Mouse (Mus musculus) limb, embryonic 13.5 days (tissue): Measurements from ENCODE around the gene Glis1. TPM values are rescaled to one million over a fixed set of nuclear protein-coding genes. Genes with fewer than 3 reads are reported as not detected.

Experiments used
- ATAC-seq: fragments of 200-750 bp; cut with Nextera tagmentation; 2 replicates; pipeline ENCODE4 v1.8.0; 2017; ENCODE audit warnings: low read depth, moderate number of reproducible peaks, moderate TSS enrichment; ENCODE audit not compliant: low FRiP score
- H3K27ac ChIP-seq: fragments of 300-500 bp; sonication (generic); 2 replicates; pipeline ENCODE4 v1.5.1; 2015; ENCODE audit warnings: inconsistent platforms, mild to moderate bottlenecking, moderate library complexity
- H3K27me3 ChIP-seq: fragments of 300-500 bp; sonication (generic); 2 replicates; pipeline ENCODE4 v1.6.1; 2015; ENCODE audit warnings: mild to moderate bottlenecking, inconsistent platforms
- H3K36me3 ChIP-seq: fragments of 300-500 bp; sonication (generic); 2 replicates; pipeline ENCODE4 v1.6.1; 2015; ENCODE audit warnings: inconsistent platforms, mild to moderate bottlenecking, moderate library complexity
- H3K4me1 ChIP-seq: fragments of 300-500 bp; sonication (generic); 2 replicates; pipeline ENCODE4 v1.6.1; 2015; ENCODE audit warnings: inconsistent platforms
- H3K4me2 ChIP-seq: fragments of 300-500 bp; sonication (generic); replicated peaks from 2 replicates; pipeline ENCODE4 v1.6.1; 2015; ENCODE audit warnings: inconsistent platforms, mild to moderate bottlenecking, moderate library complexity
- H3K4me3 ChIP-seq: fragments of 300-500 bp; sonication (generic); 2 replicates; pipeline ENCODE4 v1.5.1; 2015; ENCODE audit warnings: moderate library complexity, mild to moderate bottlenecking, inconsistent platforms
- H3K9ac ChIP-seq: fragments of 300-500 bp; sonication (generic); 2 replicates; pipeline ENCODE4 v1.6.1; 2015; ENCODE audit warnings: mild to moderate bottlenecking, inconsistent platforms
- H3K9me3 ChIP-seq: fragments of 300-500 bp; sonication (generic); 2 replicates; pipeline ENCODE4 v1.6.1; 2016; ENCODE audit warnings: inconsistent platforms
- WGBS: fragments of 180-500 bp; shearing (Covaris S2); methylation state at CpG from one replicate; pipeline ENCODE4 v1.1.7; 2015; 5-methylcytosine and 5-hydroxymethylcytosine counted together
- polyA plus RNA-seq: library from polyadenylated mRNA; unstranded; fragments of >200 nt; fragmentation: Nextera tagmentation; extraction: Ambion mirVana; gene quantifications from 2 replicates; pipeline ENCODE4 v1.2.1, GENCODE M21; 2015

The Glis1 gene
- polyA plus RNA-seq, 1 experiment from 2014 or later, result 10.9 TPM

GRCm38 (mm10) chr4:107433998-107434355, 414 bp upstream of the Glis1 start:
- WGBS, result 7% methylated on average over 15 of the region's 15 CpGs
- peak overlapping the region; percentile 94 for H3K4me2 ChIP-seq
- no peaks in the 10 kb centered on the region for H3K9me3 ChIP-seq
- H3K9ac ChIP-seq, result peak overlapping the region; percentile 74
- ATAC-seq, result no peak
- no peak overlapping the region for H3K27ac ChIP-seq
- H3K4me1 ChIP-seq, result peaks cover 36% of the 10 kb centered on the region
- H3K27me3 ChIP-seq, result peaks cover 69% of the 10 kb centered on the region
- H3K4me3 ChIP-seq, result peak overlapping the region; percentile 66
- H3K36me3 ChIP-seq, result no peaks in the 10 kb centered on the region

DNA sequence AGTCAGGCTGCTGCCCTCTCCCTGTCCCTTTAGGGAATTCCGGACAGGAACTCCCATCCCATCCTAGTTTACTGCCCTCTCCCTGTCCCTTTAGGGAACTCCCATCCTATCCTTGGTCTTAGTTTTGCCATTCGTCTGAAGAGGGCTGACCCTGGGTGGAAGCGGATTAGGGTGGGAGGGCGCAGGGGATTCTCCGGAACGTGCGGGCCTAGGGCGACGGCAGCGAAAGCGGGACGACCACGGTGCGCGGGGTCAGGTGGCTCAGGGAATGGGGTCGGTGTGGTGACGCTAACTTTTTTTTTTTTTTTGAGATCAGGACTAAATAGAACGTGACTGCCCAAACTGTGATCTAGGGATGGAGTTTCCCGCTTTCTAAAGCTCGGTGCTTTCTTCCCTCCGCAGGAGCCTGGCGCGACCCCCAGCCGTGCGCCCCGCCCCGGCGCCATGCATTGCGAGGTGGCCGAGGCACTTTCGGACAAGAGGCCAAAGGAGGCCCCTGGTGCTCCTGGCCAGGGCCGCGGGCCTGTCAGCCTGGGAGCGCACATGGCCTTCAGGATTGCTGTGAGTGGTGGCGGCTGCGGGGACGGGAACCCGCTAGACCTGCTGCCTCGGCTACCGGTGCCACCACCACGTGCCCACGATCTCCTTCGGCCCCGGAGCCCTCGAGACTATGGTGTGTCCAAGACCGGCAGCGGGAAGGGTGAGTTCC, 1.0 kb downstream of the Glis1 start:
- H3K27ac ChIP-seq, result no peak overlapping the region
- H3K4me2 ChIP-seq, result peak overlapping the region; percentile 94
- ATAC-seq, result no peak; the same call in 1 of the 2 replicates
- 3% methylated on average over 47 of the region's 47 CpGs for WGBS
- no peaks in the 10 kb centered on the region for H3K36me3 ChIP-seq
- no peaks in the 10 kb centered on the region for H3K9me3 ChIP-seq
- H3K9ac ChIP-seq, result peak overlapping the region; percentile 74
- H3K4me1 ChIP-seq, result peaks cover 50% of the 10 kb centered on the region
- H3K27me3 ChIP-seq, result peaks cover 74% of the 10 kb centered on the region
- H3K4me3 ChIP-seq, result peak overlapping the region; percentile 66

- Histone ChIP-seq H3K9me3 (no peaks in the 10 kb centered on the region), H3K27me3 (peaks cover 85% of the 10 kb centered on the region), H3K4me3 (peak overlapping the region; percentile 8), H3K4me2 (peak overlapping the region; percentile 31), H3K9ac (no peak overlapping the region), H3K4me1 (peaks cover 61% of the 10 kb centered on the region), H3K27ac (no peak overlapping the region), H3K36me3 (no peaks in the 10 kb centered on the region)
- ATAC-seq, result no peak
- 75% methylated on average over 7 of the region's 7 CpGs for WGBS
Observed at GRCm38 (mm10) chr4:107436476-107436875, 2.1 kb downstream of the Glis1 start.

GRCm38 (mm10) chr4:107438741-107439140, 4.3 kb downstream of the Glis1 start:
- Histone ChIP-seq H3K4me1 (peaks cover 82% of the 10 kb centered on the region), H3K27me3 (peaks cover 81% of the 10 kb centered on the region), H3K27ac (no peak overlapping the region), H3K36me3 (no peaks in the 10 kb centered on the region), H3K9ac (0 out of 2 replicates have a peak overlapping the region, but pooled peaks have one; percentile 25), H3K9me3 (no peaks in the 10 kb centered on the region), H3K4me2 (peak overlapping the region; percentile 36), H3K4me3 (no peak overlapping the region)
- 64% methylated on average over 8 of the region's 8 CpGs for WGBS
- ATAC-seq, result no peak

DNA sequence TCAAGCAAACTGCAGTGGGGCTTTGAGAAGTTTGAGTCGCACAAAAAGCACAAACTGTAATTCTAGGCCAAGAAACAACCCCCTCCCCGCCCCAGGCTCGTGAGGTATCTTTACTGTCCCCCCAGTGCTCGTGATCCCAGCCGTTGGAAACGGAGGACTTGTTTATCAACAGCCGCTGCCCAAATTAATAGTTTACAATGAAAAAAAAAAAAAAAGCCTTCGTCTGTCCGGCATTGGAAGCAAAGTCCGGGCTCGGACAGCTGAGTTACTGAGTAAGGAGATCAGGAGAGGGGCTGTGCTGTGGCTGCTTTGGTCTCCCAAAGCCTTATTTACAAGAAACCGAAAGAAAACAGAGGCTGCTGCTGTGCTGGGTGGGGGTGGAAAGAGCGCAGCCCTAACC, 5.9 kb downstream of the Glis1 start:
- peak overlapping the region; percentile 25 for H3K4me3 ChIP-seq
- H3K4me2 ChIP-seq, result peak overlapping the region; percentile 55
- ATAC-seq, result no peak
- H3K27ac ChIP-seq, result no peak overlapping the region
- H3K9me3 ChIP-seq, result peaks cover 4% of the 10 kb centered on the region; the same call in 1 of the 2 replicates
- H3K9ac ChIP-seq, result peak overlapping the region; percentile 53
- WGBS, result 13% methylated on average over 13 of the region's 13 CpGs
- no peaks in the 10 kb centered on the region for H3K36me3 ChIP-seq
- H3K27me3 ChIP-seq, result peaks cover 80% of the 10 kb centered on the region
- peaks cover 82% of the 10 kb centered on the region for H3K4me1 ChIP-seq

DNA sequence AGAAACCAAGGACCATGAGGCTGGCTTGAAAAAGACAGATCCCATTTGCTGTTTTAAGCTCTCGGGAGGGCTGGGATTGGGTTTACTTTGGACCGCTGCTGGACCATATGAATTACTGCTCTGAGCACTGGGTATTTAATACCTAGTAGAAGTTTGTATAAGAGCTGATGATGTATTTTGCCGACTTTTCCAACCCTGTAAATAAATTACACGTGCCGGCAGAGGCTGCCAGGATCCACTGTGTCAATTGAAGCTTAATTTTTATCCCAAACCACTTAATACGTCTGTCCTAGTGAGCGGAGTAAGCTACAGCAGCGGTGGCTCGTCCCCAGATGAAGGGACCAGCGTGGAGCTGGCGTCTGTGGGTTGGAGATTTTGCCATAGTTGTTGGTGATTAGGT, 7.9 kb downstream of the Glis1 start:
- Histone ChIP-seq H3K9ac (no peak overlapping the region), H3K27me3 (peaks cover 79% of the 10 kb centered on the region), H3K4me1 (peaks cover 83% of the 10 kb centered on the region), H3K4me3 (no peak overlapping the region), H3K4me2 (peak overlapping the region; percentile 51), H3K36me3 (no peaks in the 10 kb centered on the region), H3K27ac (no peak overlapping the region), H3K9me3 (peaks cover 4% of the 10 kb centered on the region; the same call in 1 of the 2 replicates)
- ATAC-seq, result no peak
- WGBS, result 28% methylated on average over 11 of the region's 11 CpGs

DNA sequence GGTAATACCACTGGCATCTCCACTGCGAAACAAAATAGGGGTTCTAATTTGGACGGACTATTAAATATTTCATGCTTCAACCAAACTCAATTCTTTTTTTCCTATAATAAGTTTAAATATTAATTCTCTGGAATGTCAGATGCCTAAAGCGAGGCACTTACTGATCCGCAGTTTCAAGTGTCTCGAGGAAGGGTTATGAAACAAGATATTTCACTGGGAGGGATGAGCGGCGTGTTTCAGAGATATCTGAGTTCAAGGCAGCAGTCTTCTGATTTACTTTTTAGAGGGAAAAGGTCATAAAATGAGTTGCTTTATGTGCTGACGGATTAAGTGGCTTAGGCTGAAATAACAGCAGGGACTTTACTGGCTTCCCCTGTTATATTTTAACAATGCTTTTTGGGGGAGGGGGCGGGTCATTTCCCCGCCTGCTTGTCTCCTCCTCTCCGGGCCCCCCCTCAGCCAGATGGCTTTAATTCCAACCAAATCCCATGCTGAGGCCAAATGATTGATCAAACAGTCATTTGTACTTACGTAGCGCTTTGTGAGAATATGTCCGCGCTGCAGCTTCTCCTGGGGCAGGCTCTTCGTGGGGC, 8.6 kb downstream of the Glis1 start:
- peak overlapping the region; percentile 16 for H3K4me3 ChIP-seq
- H3K27me3 ChIP-seq, result peaks cover 76% of the 10 kb centered on the region
- no peaks in the 10 kb centered on the region for H3K36me3 ChIP-seq
- H3K4me2 ChIP-seq, result peak overlapping the region; percentile 51
- no peak overlapping the region for H3K27ac ChIP-seq
- peaks cover 4% of the 10 kb centered on the region; the same call in 1 of the 2 replicates for H3K9me3 ChIP-seq
- H3K4me1 ChIP-seq, result peaks cover 80% of the 10 kb centered on the region
- peak; percentile 21; the same call in 1 of the 2 replicates for ATAC-seq
- WGBS, result 14% methylated on average over 16 of the region's 16 CpGs
- H3K9ac ChIP-seq, result no peak overlapping the region

GRCm38 (mm10) chr4:107443621-107444020, 9.2 kb downstream of the Glis1 start:
- ATAC-seq, result no peak

GRCm38 (mm10) chr4:107448481-107448880, 14.1 kb downstream of the Glis1 start:
- H3K4me1 ChIP-seq, result peaks cover 47% of the 10 kb centered on the region
- H3K9me3 ChIP-seq, result peaks cover 4% of the 10 kb centered on the region; the same call in 1 of the 2 replicates
- H3K36me3 ChIP-seq, result no peaks in the 10 kb centered on the region
- no peak overlapping the region for H3K4me2 ChIP-seq
- H3K27me3 ChIP-seq, result peaks cover 62% of the 10 kb centered on the region
- 78% methylated on average over 6 of the region's 6 CpGs for WGBS
- no peak overlapping the region for H3K4me3 ChIP-seq
- ATAC-seq, result no peak
- H3K27ac ChIP-seq, result no peak overlapping the region
- no peak overlapping the region for H3K9ac ChIP-seq

More at GRCm38 (mm10) chr4:107443621-107444020, 9.2 kb downstream of the Glis1 start:
- peaks cover 75% of the 10 kb centered on the region for H3K4me1 ChIP-seq
- no peak overlapping the region for H3K27ac ChIP-seq
- H3K4me2 ChIP-seq, result peak overlapping the region; percentile 51
- WGBS, result 16% methylated on average over 11 of the region's 11 CpGs
- H3K27me3 ChIP-seq, result peaks cover 73% of the 10 kb centered on the region
- peaks cover 4% of the 10 kb centered on the region; the same call in 1 of the 2 replicates for H3K9me3 ChIP-seq
- H3K4me3 ChIP-seq, result peak overlapping the region; percentile 16; the same call in 1 of the 2 replicates
- no peak overlapping the region for H3K9ac ChIP-seq
- no peaks in the 10 kb centered on the region for H3K36me3 ChIP-seq

GRCm38 (mm10) chr4:107449519-107449918, 15.1 kb downstream of the Glis1 start:
- Histone ChIP-seq H3K4me2 (no peak overlapping the region), H3K27me3 (peaks cover 55% of the 10 kb centered on the region), H3K4me1 (peaks cover 37% of the 10 kb centered on the region), H3K9me3 (peaks cover 4% of the 10 kb centered on the region; the same call in 1 of the 2 replicates), H3K36me3 (no peaks in the 10 kb centered on the region), H3K4me3 (no peak overlapping the region), H3K27ac (no peak overlapping the region), H3K9ac (no peak overlapping the region)
- ATAC-seq, result no peak
- 87% methylated on average over 13 of the region's 13 CpGs for WGBS

DNA sequence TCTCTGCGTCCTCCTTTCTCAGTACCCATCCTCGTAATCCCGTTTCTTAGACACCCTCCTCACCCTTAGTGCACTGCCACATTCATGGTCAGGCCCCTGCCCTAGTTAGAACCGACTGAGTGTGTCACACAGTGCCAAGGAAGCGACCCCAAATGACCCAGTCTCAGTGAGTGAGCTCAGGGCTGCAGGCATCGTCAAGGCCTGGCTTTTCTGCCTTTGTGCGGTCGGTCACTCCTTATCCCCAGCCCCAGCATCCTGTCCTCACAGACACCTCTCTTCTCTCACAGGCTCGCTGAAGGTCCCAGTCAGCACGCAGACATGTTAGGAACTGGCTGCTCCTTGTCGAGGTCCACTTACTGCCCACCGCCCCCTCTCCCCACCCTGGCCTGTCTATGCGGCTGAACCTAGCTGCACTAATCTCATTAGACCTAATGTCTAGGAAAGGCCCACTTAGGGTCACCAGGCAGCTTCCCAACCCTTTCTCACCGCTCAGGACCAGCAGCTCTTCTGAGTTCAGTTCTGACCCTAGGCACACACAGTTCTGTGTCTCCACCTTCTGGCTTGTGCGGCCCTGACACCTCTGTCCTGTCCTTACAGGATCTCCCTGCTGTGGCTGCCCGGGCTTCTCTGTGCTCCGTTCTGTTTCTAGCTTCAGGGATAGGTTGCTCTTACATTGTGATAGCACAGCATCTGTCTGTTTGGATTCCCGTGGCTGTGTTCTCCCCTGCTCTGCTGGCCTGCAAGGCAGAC, 18.1 kb downstream of the Glis1 start:
- no peaks in the 10 kb centered on the region for H3K36me3 ChIP-seq
- H3K27ac ChIP-seq, result no peak overlapping the region
- H3K9me3 ChIP-seq, result no peaks in the 10 kb centered on the region
- peak overlapping the region; percentile 31; the same call in 1 of the 2 replicates for H3K9ac ChIP-seq
- H3K27me3 ChIP-seq, result peaks cover 34% of the 10 kb centered on the region
- H3K4me3 ChIP-seq, result no peak overlapping the region
- ATAC-seq, result no peak
- no peak overlapping the region for H3K4me2 ChIP-seq
- 72% methylated on average over 18 of the region's 18 CpGs for WGBS
- peaks cover 33% of the 10 kb centered on the region for H3K4me1 ChIP-seq
